Mouse (Mus musculus) ES-E14 (cell line): Measurements from ENCODE around the gene Scaf11.

Source experiments
- CHD2 ChIP-seq: IDR thresholded peaks from 2 replicates; pipeline ENCODE4 v1.6.1; 2014; ENCODE audit warnings: mild to moderate bottlenecking, low read depth, low read length, inconsistent platforms
- HCFC1 ChIP-seq: IDR thresholded peaks from 2 replicates; pipeline ENCODE4 v1.6.1; 2012; ENCODE audit warnings: low read length, inconsistent platforms, borderline replicate concordance; ENCODE audit not compliant: insufficient read depth
- MAFK ChIP-seq: IDR thresholded peaks from 2 replicates; pipeline ENCODE4 v1.6.1; 2014; ENCODE audit warnings: mild to moderate bottlenecking, low read depth, low read length, inconsistent platforms; ENCODE audit not compliant: insufficient read depth
- ZC3H11A ChIP-seq: IDR thresholded peaks from 2 replicates; pipeline ENCODE4 v1.6.1; 2012; ENCODE audit warnings: low read depth, mild to moderate bottlenecking, inconsistent platforms, low read length, borderline replicate concordance
- ZNF384 ChIP-seq: IDR thresholded peaks from 2 replicates; pipeline ENCODE4 v1.6.1; 2012; ENCODE audit warnings: low read depth, low read length, inconsistent platforms

DNA sequence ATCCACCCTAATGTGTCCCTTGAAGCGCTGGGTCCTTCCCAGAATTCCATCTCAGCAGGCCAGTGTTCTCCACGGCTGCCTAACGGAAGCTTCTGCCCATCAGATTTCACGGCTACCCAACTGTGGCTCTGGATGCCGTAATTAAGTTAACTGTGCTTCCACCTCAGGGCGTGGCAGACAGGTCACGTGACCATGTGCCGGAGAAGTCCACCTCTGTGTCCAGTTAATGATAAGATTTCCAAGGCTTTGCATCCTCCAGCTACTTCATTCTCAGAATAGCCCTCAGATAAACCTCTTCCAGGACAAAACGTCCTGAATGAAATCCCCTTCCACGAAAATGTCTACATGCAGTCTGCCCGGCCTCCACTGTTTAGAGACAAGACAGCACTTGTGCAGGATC is 4.4 kb upstream of the Scaf11 start:
- no peak for TF ChIP-seq ZC3H11A
- TF ChIP-seq MAFK: no peak
- no peak for TF ChIP-seq CHD2
- TF ChIP-seq HCFC1: no peak
- TF ChIP-seq ZNF384: no peak
